Mouse (Mus musculus) cerebellum, adult 2 months (tissue): ENCODE measurements at regions not wholly inside any gene's neighbourhood (a gene's known extent, or its start where the extent isn't known, plus 50 kb on each side); places are given as distances from the start of the nearest gene placed in this dataset.

Experiments used
- CTCF ChIP-seq: fragments of 200-500 bp; IDR thresholded peaks from 2 replicates; pipeline ENCODE4 v1.5.1; 2011; ENCODE audit warnings: low read depth, mild to moderate bottlenecking, control low read depth, low read length, moderate library complexity, borderline replicate concordance; ENCODE audit not compliant: insufficient read depth
- POLR2A ChIP-seq: fragments of 200-500 bp; IDR thresholded peaks from 2 replicates; pipeline ENCODE4 v1.6.1; 2011; ENCODE audit warnings: low read length, control low read depth, borderline replicate concordance; ENCODE audit not compliant: insufficient read depth

DNA sequence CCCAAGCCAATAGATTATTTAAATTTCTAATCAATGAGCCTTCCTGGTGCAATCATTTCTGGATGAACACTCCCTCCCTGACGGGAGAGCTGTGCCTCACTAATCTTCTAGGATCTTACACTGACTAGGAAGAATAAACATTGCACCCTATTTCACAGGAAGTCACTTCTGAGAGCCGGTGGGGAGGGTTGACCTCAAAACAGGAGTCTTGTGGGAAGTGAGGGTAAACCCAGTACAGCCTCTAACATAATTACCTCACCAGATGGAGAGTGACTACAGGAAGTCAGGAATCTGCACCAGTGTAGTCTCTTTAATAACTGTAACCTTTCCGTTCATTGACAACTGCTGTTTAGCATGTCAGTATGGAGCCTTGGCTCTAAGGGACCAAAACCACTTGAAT lies 544.6 kb upstream of the Lrrc6 start:
- TF ChIP-seq CTCF = no peak
- TF ChIP-seq POLR2A = no peak
